Comparison of ENCODE assay signal across 17 mouse cellular contexts in the genomic region with DNA sequence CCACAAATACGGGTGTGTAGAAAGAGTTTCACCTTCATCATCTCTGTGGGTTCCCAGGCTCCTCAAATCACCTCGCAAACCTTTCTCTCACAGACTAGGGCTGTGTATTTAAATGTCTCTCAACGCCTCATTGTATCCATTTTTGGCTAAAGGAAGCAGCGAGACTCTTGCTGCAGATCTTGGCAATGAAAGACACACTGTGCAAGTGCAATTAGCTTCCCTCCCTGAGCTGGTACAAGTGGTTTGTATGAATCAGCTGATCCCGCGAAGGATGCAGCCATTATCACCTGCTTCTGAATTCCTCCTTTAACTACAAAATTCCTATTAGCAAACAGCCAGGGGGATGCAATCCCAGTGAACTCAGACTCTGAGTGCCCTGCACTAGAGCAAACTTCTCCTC.
DNase-seq lines count a peak whose midpoint lies in the region; ATAC-seq and TF ChIP-seq lines count a peak whose summit lies in the region.
"Had no signal": no experiment of that assay in that cellular context is flagged by ENCODE, and none has a peak within 500 bp of the region (broad histone marks: within the 10 kb centered on the region; RNA-seq: fewer than 3 reads in every experiment).

No protein-coding gene starts in this region.

- no peaks in the 10 kb centered on the region for H3K27me3 ChIP-seq in hindbrain, postnatal 0 days (ENCODE audit: insufficient read depth, low read length)
- H3K27me3 ChIP-seq in hindbrain, embryonic 10.5 days (ENCODE audit: insufficient read depth, poor library complexity, severe bottlenecking) = no peaks in the 10 kb centered on the region
- no peaks in the 10 kb centered on the region for H3K27me3 ChIP-seq in neural tube, embryonic 13.5 days
- H3K27me3 ChIP-seq: heart, embryonic 15.5 days; limb, embryonic 15.5 days; liver, embryonic 15.5 days had no signal

- WGBS in hindbrain, postnatal 0 days = 41% methylated on average over 6 of the region's 6 CpGs
- WGBS in hindbrain, embryonic 10.5 days = 78% methylated on average over 6 of the region's 6 CpGs
- WGBS in neural tube, embryonic 13.5 days = 58% methylated on average over 6 of the region's 6 CpGs

- TF ChIP-seq CTCF in hindbrain, postnatal 0 days (IDR thresholded peaks at IDR 0.05; ENCODE audit: low read depth) = no peak

- peak; percentile 39 for DNase-seq in hindbrain, postnatal 0 days (ENCODE audit: low spot score)
- DNase-seq in hindbrain, embryonic 10.5 days (ENCODE audit: low spot score) = no peak
- DNase-seq in neural tube, embryonic 10.5 days (ENCODE audit: extremely low spot score, low spot score) = no peak
- DNase-seq in left cerebral cortex, postnatal 14 days (ENCODE audit: low spot score in 2 of 2) = peak; percentile 21 to 48
- no peak for DNase-seq in kidney, adult 9 months
- DNase-seq: adrenal gland, adult 2 months; cerebellum, adult 9-10 months; gastrocnemius, postnatal 14 days; heart, adult 2 months had no signal

- H3K9me3 ChIP-seq in hindbrain, postnatal 0 days (ENCODE audit: low read length) = no peaks in the 10 kb centered on the region
- no peaks in the 10 kb centered on the region for H3K9me3 ChIP-seq in hindbrain, embryonic 10.5 days
- no peaks in the 10 kb centered on the region for H3K9me3 ChIP-seq in neural tube, embryonic 13.5 days
- H3K9me3 ChIP-seq: heart, embryonic 15.5 days; limb, embryonic 15.5 days; liver, embryonic 15.5 days had no signal

- no peaks in the 10 kb centered on the region for H3K36me3 ChIP-seq in hindbrain, postnatal 0 days (ENCODE audit: insufficient read depth, low read length)
- H3K36me3 ChIP-seq in hindbrain, embryonic 10.5 days = no peaks in the 10 kb centered on the region
- H3K36me3 ChIP-seq in neural tube, embryonic 13.5 days = no peaks in the 10 kb centered on the region
- H3K36me3 ChIP-seq: heart, embryonic 15.5 days; limb, embryonic 15.5 days; liver, embryonic 15.5 days had no signal

- H3K4me2 ChIP-seq in hindbrain, postnatal 0 days (ENCODE audit: low read depth, low read length) = no peak overlapping the region
- no peak overlapping the region for H3K4me2 ChIP-seq in neural tube, embryonic 13.5 days
- H3K4me2 ChIP-seq: heart, embryonic 15.5 days; limb, embryonic 15.5 days; liver, embryonic 15.5 days had no signal

- no peak overlapping the region for H3K9ac ChIP-seq in hindbrain, postnatal 0 days (replicated peaks; ENCODE audit: low read length)
- no peak overlapping the region for H3K9ac ChIP-seq in neural tube, embryonic 13.5 days
- H3K9ac ChIP-seq: heart, embryonic 15.5 days; limb, embryonic 15.5 days; liver, embryonic 15.5 days had no signal

- H3K4me3 ChIP-seq in hindbrain, postnatal 0 days (ENCODE audit: low read length) = no peak overlapping the region
- no peak overlapping the region for H3K4me3 ChIP-seq in hindbrain, embryonic 10.5 days
- no peak overlapping the region for H3K4me3 ChIP-seq in neural tube, embryonic 13.5 days
- H3K4me3 ChIP-seq: heart, adult 2 months; heart, embryonic 15.5 days; limb, embryonic 15.5 days; liver, embryonic 15.5 days had no signal

- no peaks in the 10 kb centered on the region for H3K4me1 ChIP-seq in hindbrain, postnatal 0 days (ENCODE audit: insufficient read depth, low read length)
- H3K4me1 ChIP-seq in hindbrain, embryonic 10.5 days (replicated peaks) = no peaks in the 10 kb centered on the region
- peaks cover 12% of the 10 kb centered on the region; the same call in 1 of the 2 replicates for H3K4me1 ChIP-seq in neural tube, embryonic 13.5 days (replicated peaks)
- H3K4me1 ChIP-seq: heart, embryonic 15.5 days; liver, embryonic 15.5 days had no signal

- intact Hi-C loops in left cerebral cortex, postnatal 14 days (cut with DNase I) = no loop called here

- no peak for ATAC-seq in hindbrain, postnatal 0 days
- no peak for ATAC-seq in neural tube, embryonic 13.5 days (ENCODE audit: low read depth)
- no peak for ATAC-seq in megakaryocyte-erythroid progenitor cell, adult 5-6 weeks (replicated peaks; ENCODE audit: low FRiP score, low TSS enrichment, poor library complexity, severe bottlenecking)
- ATAC-seq: intestine, postnatal 0 days; lung, postnatal 0 days had no signal

- H3K27ac ChIP-seq in hindbrain, postnatal 0 days = no peak overlapping the region
- no peak overlapping the region for H3K27ac ChIP-seq in hindbrain, embryonic 10.5 days
- H3K27ac ChIP-seq in neural tube, embryonic 13.5 days (replicated peaks) = peak overlapping the region; percentile 43
- H3K27ac ChIP-seq: heart, adult 2 months; heart, embryonic 15.5 days; limb, embryonic 15.5 days; liver, embryonic 15.5 days; stomach, postnatal 0 days had no signal

Comparison
In these comparisons a context has a peak if more than half of its experiments do, and no peak if none do; other contexts are left out.
1. DNase-seq: peak in hindbrain, postnatal 0 days (single experiment) and left cerebral cortex, postnatal 14 days (2 of 2); none in hindbrain, embryonic 10.5 days (single experiment), neural tube, embryonic 10.5 days (single experiment) and kidney, adult 9 months (single experiment).